Mouse (Mus musculus) T-cell, adult 2 months (primary cell): Measurements from ENCODE around the gene Igf2bp3.

Source experiments
- DNase-seq: peaks from one replicate; pipeline ENCODE4 v3.0.0; 2022; ENCODE audit warnings: low spot score

The Igf2bp3 gene

DNA sequence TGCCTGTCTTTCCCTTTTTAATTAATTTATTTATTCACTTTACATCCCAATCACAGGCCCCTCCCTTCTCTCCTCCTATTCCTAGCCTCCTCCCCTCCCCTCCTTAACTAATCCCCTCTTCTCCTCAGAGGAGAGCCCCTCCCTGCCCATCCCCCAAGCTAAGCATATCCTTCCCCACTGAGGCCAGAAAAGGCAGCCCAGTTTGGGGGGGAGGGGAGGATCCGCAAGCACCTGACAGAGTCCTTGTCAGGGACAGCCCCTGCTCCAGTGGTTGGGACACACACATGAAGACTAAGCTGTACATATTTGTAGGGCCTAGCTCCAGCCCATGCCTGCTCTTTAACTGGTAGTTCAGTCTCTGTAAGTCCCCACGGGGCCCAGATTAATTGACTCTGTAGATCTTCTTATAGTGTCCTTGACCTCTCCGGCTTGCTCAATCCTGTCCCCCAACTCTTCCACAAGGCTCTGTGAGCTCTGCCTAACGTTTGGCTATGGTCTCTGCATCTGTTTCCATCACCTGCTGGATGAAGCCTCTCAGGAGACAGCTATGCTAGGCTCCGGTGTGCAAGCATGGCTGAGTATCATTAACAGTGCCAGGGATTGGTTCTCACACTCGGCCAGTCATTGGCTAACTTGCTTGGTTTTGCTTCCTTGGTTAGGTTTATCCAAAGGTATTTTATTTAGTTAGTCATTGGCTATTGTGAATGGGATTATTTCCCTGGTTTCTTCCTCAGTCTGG, 82.2 kb downstream of the Igf2bp3 start:
- DNase-seq: no peak

DNA sequence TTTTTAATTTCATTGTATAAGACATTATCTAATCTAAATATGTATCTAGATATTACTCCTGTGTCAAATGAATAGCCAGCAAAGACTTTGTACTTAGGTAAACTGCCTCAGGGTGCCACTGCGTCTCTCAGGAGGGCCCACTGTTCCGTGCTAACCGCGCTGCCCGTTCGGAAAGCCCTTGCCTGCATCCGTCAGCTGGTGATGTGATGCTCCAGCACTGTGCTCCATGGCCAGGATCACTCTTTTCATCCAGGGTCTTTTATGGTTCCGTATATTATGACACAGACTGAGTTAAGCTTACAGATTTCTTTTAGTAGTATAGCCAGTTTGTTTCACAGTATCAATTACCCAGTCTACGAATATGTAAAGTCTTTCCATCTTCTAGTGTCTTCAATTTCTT, 82.9 kb downstream of the Igf2bp3 start:
- no peak for DNase-seq

DNA sequence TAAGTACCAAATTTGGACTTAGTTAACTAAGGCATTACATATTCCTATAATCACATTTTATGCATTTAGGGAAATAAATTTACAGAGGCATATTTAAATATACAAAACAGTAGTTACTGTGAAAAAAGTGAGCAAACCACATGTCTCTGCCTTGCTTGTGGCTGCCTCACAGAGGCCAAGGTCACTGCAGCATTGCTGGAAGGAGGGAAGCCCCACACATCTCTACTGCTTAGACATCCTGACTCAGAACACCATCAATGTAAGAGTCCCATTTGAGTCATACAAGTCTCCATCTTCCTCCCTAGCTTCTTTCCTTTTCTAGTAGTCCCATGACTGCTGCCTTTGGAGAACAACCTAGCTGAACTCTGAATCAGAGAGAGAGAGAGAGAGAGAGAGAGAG, 84.4 kb downstream of the Igf2bp3 start:
- no peak for DNase-seq

DNA sequence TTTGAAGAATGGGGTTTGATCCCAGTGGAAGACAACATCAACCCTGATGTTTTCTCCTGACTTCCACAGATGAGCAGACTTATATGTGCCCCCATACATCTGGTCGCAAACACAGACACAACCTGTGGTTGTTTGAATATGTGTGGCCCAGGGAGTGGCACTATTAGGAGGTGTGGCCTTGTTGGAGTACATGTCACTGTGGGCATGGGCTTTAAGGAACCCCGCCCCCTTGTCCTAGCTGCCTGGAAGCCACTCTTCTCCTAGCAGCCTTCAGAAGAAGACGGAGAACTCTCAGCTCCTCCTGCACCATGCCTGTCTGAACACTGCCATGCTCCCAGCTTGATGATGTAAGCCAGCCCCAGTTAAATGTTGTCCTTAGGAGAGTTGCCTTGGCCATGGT, 94.4 kb downstream of the Igf2bp3 start:
- no peak for DNase-seq

DNA sequence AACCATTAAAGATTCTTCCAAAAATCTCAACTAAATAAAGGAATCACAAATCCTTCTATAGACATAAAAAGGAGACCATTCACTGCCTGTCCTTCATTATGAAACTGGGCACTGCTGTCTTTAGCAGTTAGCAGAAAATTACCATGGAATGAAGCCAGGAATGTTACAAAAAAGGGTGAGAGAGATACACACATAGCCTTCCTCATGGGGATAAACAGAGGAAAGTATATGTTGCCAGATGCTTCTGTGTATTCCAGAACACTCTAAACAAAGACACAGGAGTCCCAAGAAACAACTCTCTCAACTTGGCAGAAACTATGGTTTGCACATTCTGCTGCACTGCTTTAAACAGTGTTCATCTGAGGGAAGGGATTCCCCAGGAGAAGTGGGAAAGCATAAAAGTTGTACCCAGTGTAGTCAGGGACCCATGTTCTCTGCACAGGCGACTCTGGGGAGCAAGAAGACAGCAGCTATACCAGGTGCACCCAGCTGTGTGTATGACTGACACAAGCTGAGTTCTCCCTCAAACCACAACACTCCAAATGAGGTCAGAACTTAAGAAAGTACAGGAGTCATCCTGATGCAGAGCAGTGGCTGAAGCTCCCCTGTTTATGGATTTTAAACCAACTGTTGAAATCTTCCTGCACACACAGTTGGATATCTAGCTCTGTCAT, 95.2 kb downstream of the Igf2bp3 start:
- DNase-seq: no peak

DNA sequence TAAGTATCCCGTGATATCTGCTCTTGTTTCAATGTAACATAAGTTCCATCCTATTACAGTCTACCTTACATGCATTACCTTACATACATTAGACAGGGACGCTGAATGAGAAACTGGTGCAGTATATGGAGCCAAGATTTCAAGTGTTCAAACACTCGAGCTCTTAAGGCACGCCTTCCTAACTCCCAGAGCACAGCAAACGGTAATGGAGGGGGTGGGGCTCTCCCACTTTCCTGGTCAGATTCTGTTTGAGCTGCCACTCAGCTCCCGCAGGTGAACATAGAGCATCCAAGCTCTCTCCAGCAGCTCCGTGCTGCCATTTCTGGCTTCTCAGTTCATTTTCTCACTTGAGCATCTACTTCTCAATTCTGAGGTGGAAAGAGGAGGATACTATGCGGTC, 96.3 kb downstream of the Igf2bp3 start:
- no peak for DNase-seq

DNA sequence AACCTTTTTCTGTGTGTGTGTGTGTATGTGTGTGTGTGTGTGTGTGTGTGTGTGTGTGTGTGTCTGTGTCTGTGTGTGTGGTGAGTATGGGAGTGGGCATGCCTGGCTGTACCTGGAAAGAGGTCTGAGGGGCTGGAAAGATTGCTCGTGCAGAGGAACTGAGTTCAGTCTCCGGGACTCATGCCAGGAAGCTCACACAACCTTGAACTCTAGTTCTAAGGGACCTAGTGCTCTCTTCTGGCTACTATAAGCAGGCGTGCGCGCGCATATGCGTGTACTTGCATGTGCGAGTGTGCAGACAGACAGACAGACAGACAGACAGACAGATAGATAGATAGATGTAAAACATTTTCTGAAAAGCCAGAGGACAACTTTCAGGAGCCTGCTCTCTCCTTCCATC, 98.5 kb downstream of the Igf2bp3 start:
- no peak for DNase-seq

DNA sequence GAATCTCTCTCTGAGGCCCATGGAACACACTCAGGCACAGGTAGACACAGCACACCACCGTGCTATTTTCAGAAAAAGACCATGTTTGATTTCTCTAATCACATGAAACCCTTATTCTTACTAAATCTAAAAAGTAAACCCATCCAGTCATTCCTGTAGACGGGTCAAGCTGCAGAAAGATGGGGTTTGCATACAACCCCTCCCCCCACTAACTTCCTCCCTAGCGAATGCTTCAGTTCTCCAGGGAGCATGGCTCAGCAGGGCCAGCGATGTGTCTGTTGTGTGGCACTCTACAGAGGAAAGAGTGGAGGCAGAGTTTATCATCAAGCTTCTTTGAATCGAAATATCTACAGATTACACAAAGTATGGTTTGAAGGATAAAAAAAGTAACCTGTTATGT, 99.2 kb downstream of the Igf2bp3 start:
- no peak for DNase-seq

DNA sequence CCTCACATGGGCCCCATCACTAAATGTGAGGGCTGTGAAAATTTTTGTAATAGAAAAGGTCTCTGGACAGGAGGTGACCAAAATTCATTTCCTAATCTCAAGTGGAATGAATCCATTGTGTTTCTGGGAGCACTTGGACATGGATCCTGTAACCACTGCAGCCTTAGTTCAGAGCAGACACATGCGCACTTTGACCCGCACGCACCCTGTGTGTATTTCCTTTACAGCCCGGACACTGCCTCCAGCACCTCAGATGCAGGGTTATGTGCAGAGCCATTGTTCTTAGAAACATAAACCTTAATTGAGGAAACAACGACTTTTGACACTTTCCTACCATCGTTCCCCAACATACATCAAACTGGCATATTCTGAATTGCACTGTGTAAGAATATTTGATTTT, 100.3 kb downstream of the Igf2bp3 start:
- no peak for DNase-seq

DNA sequence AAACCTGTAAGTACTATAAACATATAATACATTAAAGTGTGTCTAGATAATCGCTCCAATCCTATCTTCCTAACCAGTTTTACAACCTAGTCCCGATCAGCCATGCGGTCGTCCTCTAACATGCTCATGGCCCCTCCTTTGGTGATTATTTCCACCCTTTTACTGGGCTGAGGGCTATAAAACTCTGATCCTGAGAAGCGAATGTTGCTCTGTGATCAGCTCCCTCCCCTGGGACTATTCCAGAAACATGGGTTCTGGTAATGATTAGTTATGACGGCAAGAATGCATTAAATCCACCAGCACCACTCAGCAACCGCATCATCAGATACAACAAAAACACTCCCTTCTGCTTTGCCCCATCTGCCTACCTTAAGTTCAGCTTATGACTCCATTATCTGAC, 100.9 kb downstream of the Igf2bp3 start:
- DNase-seq: no peak

DNA sequence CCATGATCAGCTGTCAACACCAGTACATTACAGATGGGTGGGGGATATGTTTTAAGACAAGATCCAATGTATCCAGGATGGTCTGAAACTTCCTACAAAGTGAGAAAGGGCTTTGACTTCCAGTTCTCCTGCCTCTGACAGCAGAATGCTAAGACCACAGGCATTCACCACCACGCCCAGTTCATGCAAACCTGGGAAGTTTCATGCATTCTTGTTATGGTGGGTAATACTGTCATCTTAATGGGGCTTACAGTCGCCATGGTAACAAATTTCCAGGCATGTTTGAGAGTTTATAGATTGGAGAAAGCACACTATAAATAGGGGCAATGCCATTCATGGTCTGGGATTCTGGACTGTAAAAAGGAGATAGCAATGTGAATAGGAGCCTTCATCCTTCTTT, 105.6 kb downstream of the Igf2bp3 start:
- DNase-seq: no peak

DNA sequence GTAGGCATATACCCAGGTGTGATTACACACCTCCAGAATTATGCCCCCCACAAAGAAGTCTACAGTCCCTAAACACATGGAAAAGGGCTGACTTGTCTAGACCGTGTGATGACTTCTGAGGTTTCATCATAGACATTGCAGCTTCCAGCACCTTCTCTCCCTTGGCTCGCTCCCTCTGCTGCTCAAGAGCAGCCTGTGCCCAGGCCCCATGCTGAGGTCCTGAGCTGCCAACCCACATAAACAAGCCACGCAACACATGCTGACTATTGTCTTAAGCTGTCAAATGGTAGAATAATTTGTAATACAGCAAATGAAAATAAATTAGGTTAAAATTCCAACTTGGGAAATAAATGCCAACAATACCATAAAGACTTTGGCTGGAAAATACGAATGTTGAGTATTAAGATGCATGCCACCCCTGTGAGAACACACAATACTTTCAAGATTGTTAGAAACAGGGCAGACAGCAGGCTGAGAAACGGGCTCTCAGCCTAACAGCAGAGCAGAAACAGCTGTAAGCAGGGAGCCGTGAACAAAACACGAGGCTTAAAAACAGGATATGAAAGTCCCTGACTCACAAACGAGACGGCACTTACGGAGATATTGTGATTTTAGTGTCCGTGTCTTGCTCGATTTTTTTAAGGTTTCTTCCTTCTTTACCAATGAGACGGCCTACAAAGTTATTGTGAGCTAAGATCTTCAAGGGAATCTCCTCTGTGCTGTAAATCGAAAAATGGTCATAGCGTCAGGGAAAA, 107.8 kb downstream of the Igf2bp3 start:
- DNase-seq: no peak

DNA sequence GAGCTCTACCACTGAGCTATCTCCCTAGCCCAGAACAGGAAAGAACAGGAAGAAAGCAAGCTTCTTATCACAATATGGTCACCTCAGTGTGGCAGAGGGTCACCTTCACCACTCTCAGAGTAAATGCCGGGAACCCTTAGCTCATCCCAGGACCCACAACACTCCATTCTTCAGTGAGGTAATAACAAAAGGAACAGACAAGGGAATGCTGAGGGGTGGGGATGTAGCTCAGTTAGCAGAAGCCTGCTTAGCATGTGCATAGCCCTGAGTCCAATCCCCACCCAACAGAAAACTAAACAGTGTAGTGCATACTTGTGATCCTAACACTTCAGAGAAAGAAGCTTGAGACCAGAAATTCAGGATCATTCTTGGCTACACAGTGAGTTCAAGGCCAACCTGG, 115.7 kb downstream of the Igf2bp3 start:
- DNase-seq: no peak

DNA sequence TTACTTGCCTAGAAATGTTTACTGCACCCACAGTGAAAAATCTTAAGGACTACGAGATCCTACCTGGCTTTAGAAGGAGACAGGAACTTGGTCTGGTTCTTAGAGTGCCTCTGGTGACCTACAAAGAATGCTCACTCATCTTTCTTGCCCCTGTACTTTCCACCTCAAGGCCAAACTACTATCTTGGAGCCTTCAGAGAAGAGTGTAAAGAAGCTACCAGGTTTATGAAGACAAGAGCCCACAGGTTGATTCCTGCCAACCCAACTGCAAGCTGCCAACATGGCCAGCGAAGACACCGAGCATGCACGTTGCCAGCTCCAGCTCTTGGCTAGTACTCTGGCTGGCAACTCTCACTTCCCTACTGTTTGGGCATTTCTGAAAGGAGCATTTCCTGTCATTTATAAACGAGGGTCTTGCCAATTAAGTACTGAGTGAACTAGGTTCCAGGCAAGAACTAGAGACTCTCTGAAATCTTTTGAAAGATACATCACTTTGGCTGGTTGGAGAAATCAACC, 117.1 kb downstream of the Igf2bp3 start:
- DNase-seq: no peak

DNA sequence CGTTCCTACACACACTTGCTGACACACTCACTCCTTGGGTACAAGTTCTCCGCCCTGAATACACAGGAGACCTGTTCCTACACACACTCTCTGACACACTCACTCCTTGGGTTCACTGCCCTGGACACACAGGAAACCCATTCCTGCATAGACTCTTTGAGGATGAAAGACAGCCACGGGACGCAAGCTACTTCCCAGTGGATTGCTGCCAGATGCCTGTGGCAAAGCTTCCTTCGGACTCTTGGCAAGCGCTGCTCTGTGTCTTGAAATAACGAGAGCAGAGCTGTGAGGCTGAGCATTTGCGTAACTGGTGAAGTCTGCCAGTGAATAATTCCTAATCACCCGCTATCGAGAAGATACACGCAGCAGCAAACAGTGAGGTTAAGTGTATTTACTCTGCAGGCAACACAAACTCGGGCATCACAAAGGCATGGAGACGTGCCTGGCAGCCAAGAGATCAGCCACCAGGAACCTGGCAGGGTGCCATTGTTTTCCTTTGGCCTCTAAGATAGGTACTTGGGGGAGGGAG, 117.8 kb downstream of the Igf2bp3 start:
- DNase-seq: no peak

DNA sequence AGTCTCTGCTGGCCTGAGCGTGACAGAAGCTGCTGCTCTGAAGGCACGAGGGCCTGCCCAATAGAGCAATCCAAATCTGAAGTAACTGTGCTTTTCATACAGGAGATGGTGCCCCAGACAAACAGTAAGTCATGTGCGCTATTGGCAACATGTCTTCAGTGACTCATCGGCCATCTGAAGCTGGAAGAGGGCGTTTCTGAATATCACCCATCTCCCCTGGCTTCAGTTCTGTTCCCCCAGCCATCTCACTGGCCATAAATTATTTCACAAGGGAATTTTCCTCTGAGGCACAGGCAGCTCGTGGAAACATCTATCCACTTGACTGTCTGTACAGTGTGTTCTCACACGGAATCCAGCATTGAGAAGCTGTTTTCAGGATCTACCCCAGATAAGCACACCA, 118.3 kb downstream of the Igf2bp3 start:
- DNase-seq: no peak

DNA sequence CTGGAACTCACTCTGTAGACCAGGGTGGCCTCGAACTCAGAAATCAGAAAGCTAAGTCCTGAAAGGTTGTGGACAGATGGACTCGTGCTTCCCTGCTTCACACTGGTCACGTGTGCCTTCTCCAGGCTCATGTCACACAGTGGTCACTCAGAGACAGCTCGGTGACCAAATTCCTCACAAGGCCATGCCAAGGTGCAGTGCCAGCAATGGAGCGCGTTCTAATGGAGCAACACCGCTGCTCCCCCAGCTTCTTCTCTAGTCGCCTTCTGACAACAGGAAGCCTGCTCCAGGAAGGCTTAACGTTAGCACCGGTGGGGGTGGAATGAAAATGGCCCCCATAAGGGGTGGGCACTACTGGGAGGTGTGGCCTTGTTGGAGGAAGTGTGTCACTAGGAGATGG, 119.8 kb downstream of the Igf2bp3 start:
- no peak for DNase-seq

DNA sequence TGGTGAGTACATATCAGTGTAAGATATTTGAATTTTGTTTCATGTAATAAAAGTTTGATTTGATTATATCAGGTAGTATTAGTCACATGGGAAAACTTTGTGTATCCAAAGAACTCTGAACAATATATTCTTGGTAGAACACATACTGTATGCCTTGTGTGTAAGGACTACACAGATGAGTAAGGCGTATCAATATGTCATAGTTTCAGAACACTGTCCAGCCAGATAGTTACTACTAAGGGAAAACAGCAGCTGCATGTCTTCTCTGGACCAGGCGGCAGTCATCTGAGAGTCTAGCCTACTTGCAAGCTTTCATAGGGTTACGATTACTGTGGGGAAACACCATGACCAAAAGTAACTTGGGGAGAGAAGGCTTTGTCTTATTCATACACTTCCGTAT, 131.7 kb downstream of the Igf2bp3 start:
- no peak for DNase-seq

DNA sequence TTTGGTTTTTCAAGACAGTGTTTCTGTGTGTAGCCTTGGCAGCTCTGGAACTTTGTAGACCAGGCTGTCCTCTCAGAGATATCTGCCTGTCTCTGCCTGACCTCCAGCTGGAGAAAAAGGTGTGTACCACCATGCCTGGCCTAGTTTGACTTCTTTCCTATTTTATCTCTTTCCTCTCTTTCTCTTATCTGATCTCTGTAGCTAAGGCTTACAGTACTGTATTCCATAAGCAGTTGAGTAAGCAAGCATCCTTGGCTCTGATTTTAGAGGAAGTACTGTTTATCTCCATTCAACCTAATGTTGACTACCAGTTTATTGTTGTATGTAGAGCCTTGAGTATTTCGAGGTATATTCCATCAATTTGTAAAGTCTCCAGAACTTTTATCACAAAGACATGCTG, 135.4 kb downstream of the Igf2bp3 start:
- no peak for DNase-seq

DNA sequence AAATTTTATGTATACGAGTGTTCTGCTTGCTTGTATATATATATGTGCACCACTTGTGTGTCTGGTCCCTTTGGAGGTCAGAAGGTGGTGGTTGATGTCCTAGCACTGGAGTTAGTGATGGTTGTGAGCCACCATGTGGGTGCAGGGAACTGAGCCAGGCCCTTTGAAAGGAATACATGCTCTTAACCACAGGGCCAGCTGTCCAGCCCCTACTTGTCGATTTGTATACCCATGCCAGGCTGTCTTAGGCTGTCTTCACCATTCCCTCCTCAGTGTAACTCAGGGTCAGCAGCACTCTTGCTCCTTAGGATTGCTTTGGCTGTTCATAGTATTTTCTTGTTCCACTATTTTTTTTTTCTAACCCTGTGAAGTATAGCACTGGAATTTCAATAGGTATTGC, 136.9 kb downstream of the Igf2bp3 start:
- no peak for DNase-seq

DNA sequence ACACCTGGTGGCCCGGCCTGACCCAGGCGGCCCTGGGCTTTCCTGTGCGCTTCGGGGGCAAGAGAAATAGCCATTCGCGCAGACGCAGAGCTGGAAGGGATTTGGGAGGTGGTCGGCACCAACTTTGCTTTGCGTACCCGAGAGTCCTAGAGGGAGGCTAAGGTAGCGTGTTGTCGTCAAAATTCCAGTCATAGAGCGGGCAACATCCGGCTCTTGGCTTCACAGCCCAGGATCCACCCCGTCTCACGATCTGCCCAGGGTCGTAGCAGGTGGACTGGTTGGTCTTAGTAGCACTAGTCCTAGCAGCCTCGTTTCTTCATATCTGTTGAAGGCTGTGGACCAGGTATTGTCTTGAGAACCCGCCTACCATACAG, 140.7 kb downstream of the Igf2bp3 start:
- peak; percentile 51 for DNase-seq

DNA sequence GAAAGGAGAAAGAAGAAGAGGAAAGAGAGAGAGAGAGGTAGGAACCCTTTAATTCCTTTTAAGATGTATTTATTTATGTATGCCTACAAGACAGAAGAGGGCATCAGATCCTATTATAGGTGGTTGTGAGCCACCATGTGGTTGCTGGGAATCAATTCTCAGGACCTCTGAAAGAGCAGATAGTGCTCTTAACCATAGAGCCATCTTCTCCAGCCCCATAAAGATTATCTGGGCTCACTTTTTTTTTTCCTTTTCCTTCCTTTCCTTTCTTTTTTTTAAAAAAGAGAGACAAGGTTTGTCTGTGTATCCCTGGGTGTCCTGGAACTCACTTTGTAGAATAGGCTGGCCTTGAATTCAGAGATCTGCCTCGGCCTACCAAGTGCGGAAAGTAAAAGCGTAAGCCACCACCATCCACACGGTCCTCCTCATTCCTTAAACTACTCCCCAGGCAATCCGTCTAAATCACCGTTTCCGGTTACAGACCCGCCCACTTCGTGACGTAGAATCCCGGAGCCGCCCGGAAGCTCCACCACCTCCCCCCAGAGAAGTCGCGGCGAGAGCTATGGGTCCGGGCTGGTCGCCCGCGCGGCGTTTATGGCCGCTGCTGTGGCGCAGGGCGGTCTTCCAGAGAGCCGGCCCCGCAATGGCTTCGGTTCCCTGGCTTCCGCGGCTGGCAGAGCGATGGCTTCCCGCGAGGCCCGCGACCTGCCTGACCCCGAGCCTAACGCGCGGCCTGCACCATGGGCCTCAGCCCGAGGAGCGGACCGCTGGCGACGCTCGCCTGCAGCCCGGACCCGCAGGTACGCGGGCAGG, 141.2 kb downstream of the Igf2bp3 start, which contains the start of gene Malsu1:
TSS of gene Malsu1 (plus strand) at position 492 of the 813 bp plus-strand sequence.
- peak; percentile 90 for DNase-seq
